Mouse (Mus musculus): ENCODE measurements around the gene Hip1. TPM values are rescaled to one million over a fixed set of nuclear protein-coding genes. Genes with fewer than 3 reads are reported as not detected.
"Not testable (repeated sequence)": the region's sequence is repeated elsewhere in the genome, so short reads cannot be mapped to it uniquely, and the experiment has no call there.

Gene Hip1
- total and polyA plus RNA-seq, 2 experiments from 2014 or later: 24.9 to 126 TPM

- Histone ChIP-seq H3K9ac (replicated peaks; ENCODE audit: low read length, poor library complexity, severe bottlenecking) (peak overlapping the region; percentile 78), H3K36me3 (ENCODE audit: insufficient read depth, low read length) (no peaks in the 10 kb centered on the region), H3K27me3 (ENCODE audit: insufficient read depth, low read length) (no peaks in the 10 kb centered on the region), H3K4me3 (ENCODE audit: low read depth, low read length) (peak overlapping the region; percentile 76), H3K4me2 (ENCODE audit: low read depth, low read length, poor library complexity, severe bottlenecking) (peak overlapping the region; percentile 72), H3K4me1 (ENCODE audit: insufficient read depth, low read length) (peaks cover 4% of the 10 kb centered on the region; the same call in 1 of the 2 replicates), H3K27ac (ENCODE audit: low read depth, low read length) (peak overlapping the region; percentile 90), H3K9me3 (ENCODE audit: low read length) (no peaks in the 10 kb centered on the region)
- WGBS: under 1% methylated on average over 17 of the region's 19 CpGs
- no peak for TF ChIP-seq CTCF (IDR thresholded peaks at IDR 0.05)
- ATAC-seq (ENCODE audit: low FRiP score) (peak; percentile 0; the same call in 1 of the 2 replicates), DNase-seq (ENCODE audit: low spot score) (peak; percentile 10)
Measured at GRCm38 (mm10) chr5:135488222-135488880, 56.6 kb downstream of the Hip1 start.

GRCm38 (mm10) chr5:135485289-135485688 lies 59.6 kb downstream of the Hip1 start:
- Histone ChIP-seq H3K4me2 (ENCODE audit: low read depth, low read length, poor library complexity, severe bottlenecking) (no peak overlapping the region), H3K4me3 (ENCODE audit: low read depth, low read length) (no peak overlapping the region), H3K27ac (ENCODE audit: low read depth, low read length) (no peak overlapping the region), H3K9me3 (ENCODE audit: low read length) (no peaks in the 10 kb centered on the region), H3K27me3 (ENCODE audit: insufficient read depth, low read length) (no peaks in the 10 kb centered on the region), H3K36me3 (ENCODE audit: insufficient read depth, low read length) (0 out of 2 replicates have a peak, but pooled peaks cover 3% of the 10 kb centered on the region), H3K9ac (replicated peaks; ENCODE audit: low read length, poor library complexity, severe bottlenecking) (no peak overlapping the region), H3K4me1 (ENCODE audit: insufficient read depth, low read length) (peaks cover 4% of the 10 kb centered on the region; the same call in 1 of the 2 replicates)
- 83% methylated on average over 3 of the region's 3 CpGs for WGBS
- DNase-seq (ENCODE audit: low spot score) (no peak), ATAC-seq (ENCODE audit: low FRiP score) (no peak)
- no peak for TF ChIP-seq CTCF (IDR thresholded peaks at IDR 0.05)

- not testable (repeated sequence) for ATAC-seq (ENCODE audit: low FRiP score); DNase-seq (ENCODE audit: low spot score); H3K27me3 ChIP-seq (ENCODE audit: insufficient read depth, low read length); H3K4me2 ChIP-seq (ENCODE audit: low read depth, low read length, poor library complexity, severe bottlenecking); H3K9ac ChIP-seq (replicated peaks; ENCODE audit: low read length, poor library complexity, severe bottlenecking); H3K4me1 ChIP-seq (ENCODE audit: insufficient read depth, low read length); H3K4me3 ChIP-seq (ENCODE audit: low read depth, low read length); H3K9me3 ChIP-seq (ENCODE audit: low read length); H3K27ac ChIP-seq (ENCODE audit: low read depth, low read length); H3K36me3 ChIP-seq (ENCODE audit: insufficient read depth, low read length)
- WGBS: 95% methylated on average over 6 of the region's 6 CpGs
Measured at GRCm38 (mm10) chr5:135483865-135484264, 61.1 kb downstream of the Hip1 start.

- Histone ChIP-seq H3K4me3 (ENCODE audit: low read depth, low read length) (no peak overlapping the region), H3K36me3 (ENCODE audit: insufficient read depth, low read length) (peaks cover 9% of the 10 kb centered on the region; the same call in 1 of the 2 replicates), H3K9ac (replicated peaks; ENCODE audit: low read length, poor library complexity, severe bottlenecking) (no peak overlapping the region), H3K9me3 (ENCODE audit: low read length) (no peaks in the 10 kb centered on the region), H3K27ac (ENCODE audit: low read depth, low read length) (no peak overlapping the region), H3K4me2 (ENCODE audit: low read depth, low read length, poor library complexity, severe bottlenecking) (no peak overlapping the region), H3K27me3 (ENCODE audit: insufficient read depth, low read length) (no peaks in the 10 kb centered on the region), H3K4me1 (ENCODE audit: insufficient read depth, low read length) (no peaks in the 10 kb centered on the region)
- DNase-seq (ENCODE audit: low spot score) (no peak), ATAC-seq (ENCODE audit: low FRiP score) (no peak)
- WGBS: 91% methylated on average over 12 of the region's 12 CpGs
- no peak for TF ChIP-seq CTCF (IDR thresholded peaks at IDR 0.05)
Measured at GRCm38 (mm10) chr5:135478877-135479600, 65.9 kb downstream of the Hip1 start.

GRCm38 (mm10) chr5:135476199-135476598 lies 68.7 kb downstream of the Hip1 start:
- Histone ChIP-seq H3K27ac (ENCODE audit: low read depth, low read length) (no peak overlapping the region), H3K27me3 (ENCODE audit: insufficient read depth, low read length) (no peaks in the 10 kb centered on the region), H3K4me3 (ENCODE audit: low read depth, low read length) (no peak overlapping the region), H3K36me3 (ENCODE audit: insufficient read depth, low read length) (peaks cover 9% of the 10 kb centered on the region; the same call in 1 of the 2 replicates), H3K4me1 (ENCODE audit: insufficient read depth, low read length) (no peaks in the 10 kb centered on the region), H3K9ac (replicated peaks; ENCODE audit: low read length, poor library complexity, severe bottlenecking) (no peak overlapping the region), H3K9me3 (ENCODE audit: low read length) (no peaks in the 10 kb centered on the region), H3K4me2 (ENCODE audit: low read depth, low read length, poor library complexity, severe bottlenecking) (no peak overlapping the region)
- no peak for TF ChIP-seq CTCF (IDR thresholded peaks at IDR 0.05)
- ATAC-seq (ENCODE audit: low FRiP score) (no peak), DNase-seq (ENCODE audit: low spot score) (no peak)
- 88% methylated on average over 5 of the region's 5 CpGs for WGBS

- TF ChIP-seq CTCF (IDR thresholded peaks at IDR 0.05): no peak
- Histone ChIP-seq H3K9ac (replicated peaks; ENCODE audit: low read length, poor library complexity, severe bottlenecking) (no peak overlapping the region), H3K9me3 (ENCODE audit: low read length) (no peaks in the 10 kb centered on the region), H3K36me3 (ENCODE audit: insufficient read depth, low read length) (peaks cover 6% of the 10 kb centered on the region; the same call in 1 of the 2 replicates), H3K4me2 (ENCODE audit: low read depth, low read length, poor library complexity, severe bottlenecking) (no peak overlapping the region), H3K27ac (ENCODE audit: low read depth, low read length) (no peak overlapping the region), H3K4me3 (ENCODE audit: low read depth, low read length) (no peak overlapping the region), H3K4me1 (ENCODE audit: insufficient read depth, low read length) (no peaks in the 10 kb centered on the region), H3K27me3 (ENCODE audit: insufficient read depth, low read length) (no peaks in the 10 kb centered on the region)
- ATAC-seq (ENCODE audit: low FRiP score): no peak
- 89% methylated on average over 6 of the region's 6 CpGs for WGBS
- no peak for DNase-seq (ENCODE audit: low spot score)
Measured at GRCm38 (mm10) chr5:135472405-135472804, 72.5 kb downstream of the Hip1 start.

All from midbrain, postnatal 0 days (tissue).